Mouse (Mus musculus) NIH3T3 (cell line): ENCODE results near the gene Cyp11a1.

Source experiments
- DNase-seq: peaks from one replicate; pipeline ENCODE4 v3.0.0-alpha.2; 2012; ENCODE audit warnings: low read depth

The Cyp11a1 gene

GRCm38 (mm10) chr9:58005753-58006461 is at the start of gene Cyp11a1:
Gene Cyp11a1 (plus strand): TSS chr9:58006411.
- DNase-seq = no peak

GRCm38 (mm10) chr9:57956838-57957236 is 49.4 kb upstream of the Cyp11a1 start:
- no peak for DNase-seq

- DNase-seq = no peak
Observed at GRCm38 (mm10) chr9:57958615-57959014, 47.6 kb upstream of the Cyp11a1 start.

- DNase-seq = no peak
Observed at GRCm38 (mm10) chr9:57959399-57959798, 46.8 kb upstream of the Cyp11a1 start.

- no peak for DNase-seq
Observed at GRCm38 (mm10) chr9:57959886-57960866, 46.0 kb upstream of the Cyp11a1 start.

- DNase-seq = no peak
Observed at GRCm38 (mm10) chr9:57961226-57961625, 45.0 kb upstream of the Cyp11a1 start.

GRCm38 (mm10) chr9:57961863-57962778 is 44.1 kb upstream of the Cyp11a1 start:
- DNase-seq = no peak

- DNase-seq = no peak
Observed at GRCm38 (mm10) chr9:57963249-57963997, 42.8 kb upstream of the Cyp11a1 start.

GRCm38 (mm10) chr9:57963998-57964395 is 42.2 kb upstream of the Cyp11a1 start:
- DNase-seq = no peak

- no peak for DNase-seq
Observed at GRCm38 (mm10) chr9:57964528-57965250, 41.5 kb upstream of the Cyp11a1 start.

GRCm38 (mm10) chr9:57965281-57966185 is 40.7 kb upstream of the Cyp11a1 start:
- DNase-seq = no peak

- DNase-seq = no peak
Observed at GRCm38 (mm10) chr9:57967237-57967960, 38.8 kb upstream of the Cyp11a1 start.

GRCm38 (mm10) chr9:57968166-57968771 is 37.9 kb upstream of the Cyp11a1 start:
- DNase-seq = no peak

GRCm38 (mm10) chr9:57968783-57969542 is 37.2 kb upstream of the Cyp11a1 start:
- no peak for DNase-seq

GRCm38 (mm10) chr9:57969736-57970495 is 36.3 kb upstream of the Cyp11a1 start:
- no peak for DNase-seq

- no peak for DNase-seq
Observed at GRCm38 (mm10) chr9:57971413-57971812, 34.8 kb upstream of the Cyp11a1 start.

- peak; percentile 34 for DNase-seq
Observed at GRCm38 (mm10) chr9:57972141-57972591, 34.0 kb upstream of the Cyp11a1 start.
